Mouse (Mus musculus) forebrain, postnatal 0 days (tissue): Measurements from ENCODE around the gene Spaca4. TPM values are rescaled to one million over a fixed set of nuclear protein-coding genes. Genes with fewer than 3 reads are reported as not detected.

Experiments used
- ATAC-seq: fragments of 200-750 bp; cut with Nextera tagmentation; 2 replicates; pipeline ENCODE4 v1.8.0; 2017; ENCODE audit warnings: mild to moderate bottlenecking, moderate library complexity
- DNase-seq: peaks from one replicate; pipeline ENCODE4 v3.0.0-alpha.2; 2015
- H3K27ac ChIP-seq: fragments of 300-500 bp; sonication (generic); 2 replicates; pipeline ENCODE4 v1.5.1; 2014; ENCODE audit warnings: low read depth, mild to moderate bottlenecking, antibody characterized with exemption, low read length, moderate library complexity, mixed read lengths
- H3K27me3 ChIP-seq: fragments of 300-500 bp; sonication (generic); 2 replicates; pipeline ENCODE4 v1.6.1; 2014; ENCODE audit warnings: mild to moderate bottlenecking, low read length, mixed read lengths; ENCODE audit not compliant: insufficient read depth
- H3K36me3 ChIP-seq: fragments of 300-500 bp; sonication (generic); 2 replicates; pipeline ENCODE4 v1.6.1; 2014; ENCODE audit warnings: mild to moderate bottlenecking, moderate library complexity; ENCODE audit not compliant: insufficient read depth
- H3K4me1 ChIP-seq: fragments of 300-500 bp; sonication (generic); 2 replicates; pipeline ENCODE4 v1.6.1; 2014; ENCODE audit warnings: antibody characterized with exemption; ENCODE audit not compliant: insufficient read depth
- H3K4me2 ChIP-seq: fragments of 300-500 bp; sonication (generic); 2 replicates; pipeline ENCODE4 v1.6.1; 2014; ENCODE audit warnings: low read depth, mild to moderate bottlenecking, moderate library complexity
- H3K4me3 ChIP-seq: fragments of 300-500 bp; sonication (generic); 2 replicates; pipeline ENCODE4 v1.5.1; 2014; ENCODE audit warnings: low read depth, low read length, mixed read lengths
- H3K9ac ChIP-seq: fragments of 300-500 bp; sonication (generic); 2 replicates; pipeline ENCODE4 v1.6.1; 2014; ENCODE audit warnings: mild to moderate bottlenecking
- H3K9me3 ChIP-seq: fragments of 300-500 bp; sonication (generic); 2 replicates; pipeline ENCODE4 v1.6.1; 2016; ENCODE audit warnings: low read length
- CTCF ChIP-seq: sonication (generic); IDR thresholded peaks from 2 replicates; pipeline ENCODE4 v1.5.1; 2016; ENCODE audit warnings: antibody characterized with exemption, control low read depth, low read depth
- WGBS: fragments of 180-500 bp; shearing (Covaris S2); extraction: QIAGEN DNeasy Blood & Tissue Kit; methylation state at CpG from one replicate; pipeline ENCODE4 v1.1.7; 2014; 5-methylcytosine and 5-hydroxymethylcytosine counted together
- polyA plus RNA-seq: library from polyadenylated mRNA; unstranded; fragments of >200 nt; fragmentation: Nextera tagmentation; extraction: Ambion mirVana; gene quantifications from 2 replicates; pipeline ENCODE4 v1.2.1, GENCODE M21; 2015
- total RNA-seq: library from RNA; depleted of rRNA; stranded (reverse); fragments of >200 nt; gene quantifications from 2 replicates; pipeline ENCODE4 v1.2.3, GENCODE M21; 2014; rRNA removed

The Spaca4 gene
- not detected in 2 replicates for total RNA-seq
- polyA plus RNA-seq: not detected in 2 replicates

DNA sequence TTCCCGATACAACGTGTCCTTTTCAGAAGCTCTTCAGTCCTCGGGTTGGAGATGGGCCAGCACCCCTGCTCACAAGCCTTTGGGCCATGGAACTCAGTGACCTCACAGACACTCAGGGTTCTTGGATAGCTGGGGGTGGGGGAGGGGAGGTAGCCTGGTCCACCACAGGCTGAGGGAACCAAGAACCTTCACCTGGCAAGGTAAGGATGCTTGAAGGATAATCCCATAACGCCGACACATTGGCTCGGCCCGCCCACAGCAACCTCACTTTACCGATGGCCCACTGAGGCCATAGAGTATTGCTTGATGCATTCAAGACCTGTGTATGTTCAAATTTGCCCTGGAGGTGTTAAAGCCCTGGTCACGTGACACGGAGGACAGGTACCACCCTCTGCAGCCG lies at the start of gene Spaca4:
TSS of gene Spaca4 (minus strand) at position 101 of the 400 bp plus-strand sequence.
- Histone ChIP-seq H3K4me3 (no peak within 1 kb of the TSS), H3K4me1 (no peaks in the 10 kb centered on the region), H3K9ac (no peak within 1 kb of the TSS), H3K27me3 (no peaks in the 10 kb centered on the region), H3K27ac (no peak within 1 kb of the TSS), H3K36me3 (peaks cover 56% of the 10 kb centered on the region), H3K9me3 (no peaks in the 10 kb centered on the region), H3K4me2 (no peak within 1 kb of the TSS)
- DNase-seq (no peak), ATAC-seq (no peak)
- TF ChIP-seq CTCF: no peak
- 91% methylated on average over 11 of the region's 11 CpGs for WGBS

DNA sequence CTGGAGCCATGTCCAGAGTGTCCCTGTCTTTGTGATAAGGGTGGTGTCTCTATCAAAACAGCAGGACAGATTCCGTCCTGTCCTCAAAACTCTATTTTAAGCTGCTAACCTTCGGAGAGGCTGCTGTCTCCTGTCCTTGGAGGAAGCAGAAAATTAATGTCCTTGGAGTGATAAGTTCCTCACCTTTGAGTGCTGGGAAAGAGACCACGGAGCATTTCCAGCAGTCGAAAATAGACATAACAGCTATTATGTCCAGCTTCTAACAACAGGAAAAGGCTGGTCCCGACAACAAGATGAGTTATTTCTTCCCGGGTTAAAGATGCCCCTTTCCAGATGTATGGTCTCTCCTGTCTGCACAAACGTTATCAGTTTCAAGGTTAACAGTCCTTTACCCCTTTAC lies 49.6 kb upstream of the Spaca4 start:
- H3K36me3 ChIP-seq: no peaks in the 10 kb centered on the region
- WGBS: 85% methylated on average over 7 of the region's 7 CpGs
- no peak overlapping the region for H3K4me2 ChIP-seq
- H3K9ac ChIP-seq: no peak overlapping the region
- H3K4me3 ChIP-seq: no peak overlapping the region
- ATAC-seq (no peak), DNase-seq (no peak)
- no peak for TF ChIP-seq CTCF
- H3K27ac ChIP-seq: no peak overlapping the region
- no peaks in the 10 kb centered on the region for H3K4me1 ChIP-seq
- H3K27me3 ChIP-seq: no peaks in the 10 kb centered on the region
- no peaks in the 10 kb centered on the region for H3K9me3 ChIP-seq

DNA sequence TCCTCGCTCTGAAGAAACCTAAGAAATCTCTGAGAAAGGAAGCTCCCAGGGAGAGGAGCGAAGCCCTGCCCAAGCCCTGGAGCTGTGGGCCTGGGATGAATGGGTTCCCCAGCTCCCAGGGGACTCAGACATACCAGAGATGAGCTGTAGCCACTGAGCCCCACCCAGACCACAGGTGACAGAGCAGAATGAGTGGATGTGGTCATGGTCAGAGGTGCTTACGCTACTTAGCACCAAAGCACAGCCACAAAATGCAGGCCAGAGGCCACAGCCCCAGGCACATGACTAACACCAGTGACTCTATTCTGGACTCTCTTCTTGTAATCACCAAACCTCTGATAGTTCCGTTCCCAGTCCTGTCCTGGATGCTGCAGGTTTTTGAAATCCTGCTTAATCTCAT lies 45.5 kb upstream of the Spaca4 start:
- no peak overlapping the region for H3K27ac ChIP-seq
- no peak for ATAC-seq
- H3K36me3 ChIP-seq: no peaks in the 10 kb centered on the region
- TF ChIP-seq CTCF: no peak
- no peaks in the 10 kb centered on the region for H3K4me1 ChIP-seq
- H3K27me3 ChIP-seq: no peaks in the 10 kb centered on the region
- H3K9me3 ChIP-seq: no peaks in the 10 kb centered on the region
- DNase-seq: no peak
- WGBS: 63% methylated on average over 4 of the region's 4 CpGs
- no peak overlapping the region for H3K4me2 ChIP-seq
- H3K9ac ChIP-seq: no peak overlapping the region
- no peak overlapping the region for H3K4me3 ChIP-seq

DNA sequence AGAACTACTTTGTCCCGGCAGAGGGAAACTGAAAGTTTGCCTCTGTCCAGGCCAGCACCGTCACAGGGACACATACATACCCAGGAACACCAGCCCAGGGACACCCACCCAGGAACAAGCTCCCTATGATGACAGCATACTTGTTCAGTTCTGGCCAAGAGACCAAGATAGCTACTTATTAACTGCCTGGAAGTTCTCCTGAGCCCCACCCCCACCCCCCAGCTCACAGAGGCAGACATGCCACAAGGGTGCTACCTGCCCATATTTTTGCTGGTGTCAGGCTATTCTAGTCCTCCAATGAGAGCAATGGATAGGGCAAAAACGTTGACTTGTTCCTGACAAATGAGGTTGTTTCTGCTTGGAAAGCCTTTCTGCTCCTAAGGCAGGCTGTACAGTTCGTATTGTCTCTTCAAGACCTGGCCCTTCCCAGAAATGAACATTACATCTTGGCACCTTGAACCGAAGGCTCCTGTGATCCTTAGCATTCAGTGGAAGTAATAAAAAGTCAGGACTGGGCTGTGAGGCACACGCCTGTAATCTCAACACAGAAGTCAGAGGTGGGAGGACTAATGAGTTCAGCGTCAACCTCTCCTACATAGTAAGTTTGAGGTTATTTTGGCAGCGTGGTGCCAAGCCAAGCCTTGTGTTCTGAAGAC lies 44.9 kb upstream of the Spaca4 start:
- Histone ChIP-seq H3K27me3 (no peaks in the 10 kb centered on the region), H3K9me3 (no peaks in the 10 kb centered on the region), H3K27ac (no peak overlapping the region), H3K36me3 (no peaks in the 10 kb centered on the region), H3K4me1 (no peaks in the 10 kb centered on the region), H3K4me3 (no peak overlapping the region), H3K4me2 (no peak overlapping the region), H3K9ac (no peak overlapping the region)
- TF ChIP-seq CTCF: no peak
- WGBS: 75% methylated on average over 8 of the region's 8 CpGs
- DNase-seq: no peak
- no peak for ATAC-seq

DNA sequence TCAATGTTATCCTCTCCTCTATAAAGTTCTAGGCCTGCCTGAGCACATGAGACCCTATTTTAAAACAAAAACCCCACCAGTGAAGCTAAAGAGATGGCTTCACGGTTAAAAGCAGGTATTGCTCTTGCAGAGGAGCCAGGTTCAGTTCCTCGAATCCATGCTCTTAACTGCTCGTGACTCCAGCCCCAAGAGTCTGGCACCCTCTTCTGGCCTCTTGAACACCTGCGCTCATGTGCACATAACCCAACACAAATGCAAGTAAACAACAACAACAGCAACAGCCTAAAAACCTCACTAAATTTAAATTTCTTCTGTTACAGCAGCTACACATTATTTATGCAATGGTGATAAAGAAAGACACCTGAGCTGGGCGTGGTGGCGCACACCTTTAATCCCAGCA lies 41.9 kb upstream of the Spaca4 start:
- WGBS: 95% methylated on average over 6 of the region's 6 CpGs
- H3K9ac ChIP-seq: no peak overlapping the region
- H3K27me3 ChIP-seq: no peaks in the 10 kb centered on the region
- H3K4me3 ChIP-seq: no peak overlapping the region
- H3K27ac ChIP-seq: no peak overlapping the region
- H3K36me3 ChIP-seq: no peaks in the 10 kb centered on the region
- no peak for TF ChIP-seq CTCF
- DNase-seq (no peak), ATAC-seq (no peak)
- H3K9me3 ChIP-seq: no peaks in the 10 kb centered on the region
- no peaks in the 10 kb centered on the region for H3K4me1 ChIP-seq
- H3K4me2 ChIP-seq: no peak overlapping the region

- Histone ChIP-seq H3K9me3 (no peaks in the 10 kb centered on the region), H3K4me1 (no peaks in the 10 kb centered on the region), H3K4me3 (no peak overlapping the region), H3K27me3 (no peaks in the 10 kb centered on the region), H3K27ac (no peak overlapping the region), H3K4me2 (no peak overlapping the region), H3K36me3 (no peaks in the 10 kb centered on the region), H3K9ac (no peak overlapping the region)
- no peak for DNase-seq
- no peak for ATAC-seq
- TF ChIP-seq CTCF: no peak
- 55% methylated on average over 7 of the region's 8 CpGs for WGBS
These were observed 41.2 kb upstream of the Spaca4 start for GRCm38 (mm10) chr7:45766764-45767163.

DNA sequence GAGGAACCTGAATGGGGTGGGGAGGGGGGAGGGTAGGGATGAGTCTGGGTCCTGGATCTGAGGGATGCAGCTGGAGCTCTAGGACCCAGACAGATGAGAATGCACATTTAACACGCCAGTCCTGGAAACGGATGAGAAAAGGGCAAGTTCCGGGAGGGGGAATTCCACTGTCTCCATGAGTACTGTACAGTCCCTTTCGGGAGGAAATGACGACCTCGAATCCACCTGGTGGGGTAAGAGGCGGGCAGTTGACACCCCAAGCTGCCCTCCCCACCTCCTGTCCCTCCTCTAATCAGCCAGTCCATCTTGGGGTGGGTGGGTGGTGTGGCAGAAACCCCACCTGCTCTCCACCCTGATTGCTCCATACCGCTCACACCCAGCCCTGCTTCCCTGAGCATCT lies 40.4 kb upstream of the Spaca4 start:
- H3K27ac ChIP-seq: no peak overlapping the region
- WGBS: 67% methylated on average over 8 of the region's 8 CpGs
- no peak overlapping the region for H3K4me2 ChIP-seq
- no peak for TF ChIP-seq CTCF
- ATAC-seq: no peak
- no peak overlapping the region for H3K4me3 ChIP-seq
- no peak overlapping the region for H3K9ac ChIP-seq
- H3K36me3 ChIP-seq: no peaks in the 10 kb centered on the region
- DNase-seq: no peak
- no peaks in the 10 kb centered on the region for H3K27me3 ChIP-seq
- H3K9me3 ChIP-seq: no peaks in the 10 kb centered on the region
- no peaks in the 10 kb centered on the region for H3K4me1 ChIP-seq
